Mouse (Mus musculus) MEL (cell line): ENCODE data around the gene Cdr2l. TPM values are rescaled to one million over a fixed set of nuclear protein-coding genes. Genes with fewer than 3 reads are reported as not detected.
"Not testable (repeated sequence)": the region's sequence is repeated elsewhere in the genome, so short reads cannot be mapped to it uniquely, and the experiment has no call there.

Experiments
- DNase-seq: peaks from one replicate; pipeline ENCODE4 v3.0.0; 2011; ENCODE audit warnings: low read depth, low spot score
- H3K27ac ChIP-seq: 2 replicates; pipeline ENCODE4 v1.5.1; 2012; ENCODE audit warnings: low read depth, mild to moderate bottlenecking, control low read depth, low read length, moderate library complexity; ENCODE audit not compliant: control insufficient read depth
- H3K27me3 ChIP-seq, 2 experiments: fragments of 150-350 bp in 1 of 2; sonication (generic) in 1 of 2; 2 replicates each; pipeline ENCODE4 v1.6.1; 2012; ENCODE audit warnings: low read length in 2 of 2, mild to moderate bottlenecking in 2 of 2, improper control_type of control experiment in 1 of 2, moderate library complexity in 1 of 2; ENCODE audit not compliant: insufficient read depth in 2 of 2, control insufficient read depth in 1 of 2
- H3K36me3 ChIP-seq, 2 experiments: 2 replicates each; pipeline ENCODE4 v1.6.1; 2012 to 2014; ENCODE audit warnings: low read length in 2 of 2, improper control_type of control experiment in 1 of 2, inconsistent platforms in 1 of 2, mild to moderate bottlenecking in 1 of 2; ENCODE audit not compliant: insufficient read depth in 2 of 2, control insufficient read depth in 1 of 2
- H3K4me1 ChIP-seq, 2 experiments: fragments of 150-350 bp in 1 of 2; sonication (generic) in 1 of 2; 2 replicates each; pipeline ENCODE4 v1.6.1; 2012; ENCODE audit warnings: low read length in 2 of 2, improper control_type of control experiment in 1 of 2, mild to moderate bottlenecking in 1 of 2; ENCODE audit not compliant: insufficient read depth in 2 of 2, control insufficient read depth in 1 of 2
- H3K4me3 ChIP-seq, 2 experiments: fragments of 150-350 bp in 1 of 2; sonication (generic) in 1 of 2; 2 replicates each; pipeline ENCODE4 v1.5.1; 2012; ENCODE audit warnings: low read depth in 2 of 2, low read length in 2 of 2, mild to moderate bottlenecking in 2 of 2, moderate library complexity in 2 of 2, control low read depth in 1 of 2, improper control_type of control experiment in 1 of 2; ENCODE audit not compliant: control insufficient read depth in 1 of 2, insufficient read depth in 1 of 2
- H3K79me2 ChIP-seq: 2 replicates; pipeline ENCODE4 v1.6.1; 2012; ENCODE audit warnings: mild to moderate bottlenecking, low read length, moderate library complexity; ENCODE audit not compliant: control insufficient read depth, poor library complexity, insufficient read depth
- H3K9ac ChIP-seq: 2 replicates; pipeline ENCODE4 v1.6.1; 2012; ENCODE audit warnings: low read depth, mild to moderate bottlenecking, control low read depth, low read length, moderate library complexity; ENCODE audit not compliant: control insufficient read depth, poor library complexity, severe bottlenecking
- H3K9me3 ChIP-seq: fragments of 150-350 bp; sonication (generic); replicated peaks from 2 replicates; pipeline ENCODE4 v1.6.1; 2012; ENCODE audit warnings: mild to moderate bottlenecking, low read length, improper control_type of control experiment, moderate library complexity; ENCODE audit not compliant: insufficient read depth
- CHD2 ChIP-seq: IDR thresholded peaks from 2 replicates; pipeline ENCODE4 v1.6.1; 2011; ENCODE audit warnings: low read length, improper control_type of control experiment
- E2F4 ChIP-seq: IDR thresholded peaks from 2 replicates; pipeline ENCODE4 v1.6.1; 2011; ENCODE audit warnings: low read depth, low read length, improper control_type of control experiment, borderline replicate concordance
- ELF1 ChIP-seq: IDR thresholded peaks from 2 replicates; pipeline ENCODE4 v1.6.1; 2014; ENCODE audit warnings: low read depth, mild to moderate bottlenecking, inconsistent platforms, low read length, improper control_type of control experiment, moderate library complexity
- EP300 ChIP-seq, 2 experiments: IDR thresholded peaks; 2 replicates each; pipeline ENCODE4 v1.6.1; 2011; ENCODE audit warnings: improper control_type of control experiment in 2 of 2, low read length in 2 of 2, low read depth in 1 of 2, mild to moderate bottlenecking in 1 of 2
- ETS1 ChIP-seq: IDR thresholded peaks from 2 replicates; pipeline ENCODE4 v1.6.1; 2012; ENCODE audit warnings: low read depth, mild to moderate bottlenecking, inconsistent platforms, low read length, improper control_type of control experiment, moderate library complexity
- GABPA ChIP-seq: IDR thresholded peaks from 2 replicates; pipeline ENCODE4 v1.6.1; 2012; ENCODE audit warnings: low read depth, mild to moderate bottlenecking, inconsistent platforms, low read length, improper control_type of control experiment, moderate library complexity
- KAT2A ChIP-seq: conservative IDR thresholded peaks from 2 replicates; pipeline ENCODE4 v1.6.1; 2012; ENCODE audit warnings: low read depth, low read length, improper control_type of control experiment, inconsistent platforms
- MAX ChIP-seq: IDR thresholded peaks from 2 replicates; pipeline ENCODE4 v1.6.1; 2011; ENCODE audit warnings: low read length, improper control_type of control experiment
- MAZ ChIP-seq: IDR thresholded peaks from 2 replicates; pipeline ENCODE4 v1.6.1; 2012; ENCODE audit warnings: low read depth, mild to moderate bottlenecking, inconsistent platforms, low read length, improper control_type of control experiment
- NRF1 ChIP-seq: IDR thresholded peaks from 2 replicates; pipeline ENCODE4 v1.6.1; 2014; ENCODE audit warnings: low read depth, mild to moderate bottlenecking, inconsistent platforms, low read length, improper control_type of control experiment, moderate library complexity; ENCODE audit not compliant: poor library complexity, insufficient read depth, severe bottlenecking
- TAL1 ChIP-seq: IDR thresholded peaks from 2 replicates; pipeline ENCODE4 v1.6.1; 2012; ENCODE audit warnings: mild to moderate bottlenecking, inconsistent platforms, low read length, moderate library complexity, mixed read lengths
- TBP ChIP-seq: IDR thresholded peaks from 2 replicates; pipeline ENCODE4 v1.8.0; 2011; ENCODE audit warnings: low read depth, low read length, improper control_type of control experiment
- TCF12 ChIP-seq: IDR thresholded peaks from 2 replicates; pipeline ENCODE4 v1.6.1; 2014; ENCODE audit warnings: low read depth, mild to moderate bottlenecking, inconsistent platforms, low read length, improper control_type of control experiment, moderate library complexity
- USF2 ChIP-seq, 2 experiments: IDR thresholded peaks; 2 replicates each; pipeline ENCODE4 v1.6.1; 2011 to 2012; ENCODE audit warnings: improper control_type of control experiment in 2 of 2, low read length in 2 of 2, borderline replicate concordance in 1 of 2, inconsistent platforms in 1 of 2, low read depth in 1 of 2, mild to moderate bottlenecking in 1 of 2; ENCODE audit not compliant: insufficient read depth in 1 of 2
- polyA plus RNA-seq, 2 experiments: library from polyadenylated mRNA; stranded (reverse) in 1 of 2; unstranded in 1 of 2; fragments of >175 nt in 1 of 2; fragments of >200 nt in 1 of 2; gene quantifications; 2 replicates each; pipeline versions ENCODE4 v1.2.1 to v1.2.4; 2012; ENCODE audit warnings: low replicate concordance in 2 of 2, low read depth in 1 of 2; ENCODE audit not compliant: insufficient read length in 2 of 2, insufficient read depth in 1 of 2, missing spikeins in 1 of 2
- total RNA-seq: library from RNA; depleted of rRNA; stranded (reverse); fragments of 300-350 nt; gene quantifications from 2 replicates; pipeline ENCODE4 v1.2.3, GENCODE M21; 2012

Gene Cdr2l
- total and polyA plus RNA-seq, 3 experiments: 5.2 to 8.2 TPM; not detected in 1

GRCm38 (mm10) chr11:115383701-115384474 lies 2.2 kb downstream of the Cdr2l start (continued):
- TF ChIP-seq MAZ (no peak), KAT2A (0 out of 2 replicates have a peak, but pooled peaks have one; percentile 15), MAX (peak; percentile 47), TAL1 (no peak)
- TF ChIP-seq, all 39 proteins: peak for 14

GRCm38 (mm10) chr11:115384587-115384986 lies 2.9 kb downstream of the Cdr2l start:
- Histone ChIP-seq H3K79me2 (peaks cover 4% of the 10 kb centered on the region; the same call in 1 of the 2 replicates), H3K4me3 (no peak overlapping the region), H3K9me3 (no peaks in the 10 kb centered on the region), H3K9ac (no peak overlapping the region), H3K36me3 (peaks cover 0 to 9% of the 10 kb centered on the region in 2 experiments; a peak in 2 of 4 replicates), H3K27me3 (no peaks in the 10 kb centered on the region), H3K27ac (no peak overlapping the region), H3K4me1 (peaks cover 8 to 22% of the 10 kb centered on the region in 2 experiments; a peak in 3 of 4 replicates)
- no peak for TF ChIP-seq GABPA
- TF ChIP-seq USF2 (IDR thresholded peaks at IDR 0.05; ENCODE audit: borderline replicate concordance in 1 of 2, insufficient read depth in 1 of 2, low read depth in 1 of 2, low read length in 2 of 2): no peak
- TF ChIP-seq ETS1: no peak
- DNase-seq: no peak

GRCm38 (mm10) chr11:115386859-115387258 lies 5.1 kb downstream of the Cdr2l start:
- peak; percentile 93 for TF ChIP-seq TBP
- H3K9ac ChIP-seq, H3K27me3 ChIP-seq: not testable (repeated sequence)

GRCm38 (mm10) chr11:115391358-115391757 lies 9.6 kb downstream of the Cdr2l start:
- no peaks in the 10 kb centered on the region; a peak in 1 of 4 replicates for H3K27me3 ChIP-seq
- no peaks in the 10 kb centered on the region for H3K9me3 ChIP-seq
- no peaks in the 10 kb centered on the region for H3K79me2 ChIP-seq
- H3K4me3 ChIP-seq: no peak overlapping the region
- no peak for DNase-seq
- no peaks in the 10 kb centered on the region for H3K36me3 ChIP-seq
- TF ChIP-seq TCF12 (no peak), NRF1 (no peak), TBP (0 out of 2 replicates have a peak, but pooled peaks have one; percentile 24), ELF1 (no peak), EP300 (IDR thresholded peaks at IDR 0.05; ENCODE audit: low read depth in 1 of 2, low read length in 2 of 2) (no peak), CHD2 (no peak), E2F4 (no peak), MAX (no peak)
- no peaks in the 10 kb centered on the region for H3K4me1 ChIP-seq
- H3K27ac ChIP-seq: no peak overlapping the region
- no peak overlapping the region for H3K9ac ChIP-seq

More at GRCm38 (mm10) chr11:115386859-115387258, 5.1 kb downstream of the Cdr2l start:
- H3K79me2 ChIP-seq, H3K9me3 ChIP-seq, H3K36me3 ChIP-seq, H3K4me3 ChIP-seq, H3K27ac ChIP-seq: not testable (repeated sequence)
- peak; percentile 25 for DNase-seq
- H3K4me1 ChIP-seq: peaks cover 8 to 17% of the 10 kb centered on the region in 2 experiments; a peak in 3 of 4 replicates
